Mouse (Mus musculus) ES-Bruce4 (cell line): ENCODE data around the gene Ubxn1.

Experiments
- CTCF ChIP-seq: IDR thresholded peaks from one replicate; pipeline ENCODE4 v1.8.1; 2011; ENCODE audit warnings: low read depth, low read length
- EP300 ChIP-seq: IDR thresholded peaks from 2 replicates; pipeline ENCODE4 v1.6.1; 2011; ENCODE audit warnings: low read depth, low read length; ENCODE audit not compliant: insufficient read depth

- TF ChIP-seq CTCF (no peak), EP300 (0 out of 2 replicates have a peak, but pooled peaks have one; percentile 15)
Measured at GRCm38 (mm10) chr19:8920073-8920736, 48.9 kb downstream of the Ubxn1 start, which contains the start of gene B3gat3.
